Mouse (Mus musculus): Measurements from ENCODE around the gene Iffo2. TPM values are rescaled to one million over a fixed set of nuclear protein-coding genes. Genes with fewer than 3 reads are reported as not detected.
A peak's percentile ranks its signal among the peaks of the same experiment; 100 is the strongest.

The Iffo2 gene
- polyA plus RNA-seq, 1 experiment from 2014 or later: 7.3 TPM

DNA sequence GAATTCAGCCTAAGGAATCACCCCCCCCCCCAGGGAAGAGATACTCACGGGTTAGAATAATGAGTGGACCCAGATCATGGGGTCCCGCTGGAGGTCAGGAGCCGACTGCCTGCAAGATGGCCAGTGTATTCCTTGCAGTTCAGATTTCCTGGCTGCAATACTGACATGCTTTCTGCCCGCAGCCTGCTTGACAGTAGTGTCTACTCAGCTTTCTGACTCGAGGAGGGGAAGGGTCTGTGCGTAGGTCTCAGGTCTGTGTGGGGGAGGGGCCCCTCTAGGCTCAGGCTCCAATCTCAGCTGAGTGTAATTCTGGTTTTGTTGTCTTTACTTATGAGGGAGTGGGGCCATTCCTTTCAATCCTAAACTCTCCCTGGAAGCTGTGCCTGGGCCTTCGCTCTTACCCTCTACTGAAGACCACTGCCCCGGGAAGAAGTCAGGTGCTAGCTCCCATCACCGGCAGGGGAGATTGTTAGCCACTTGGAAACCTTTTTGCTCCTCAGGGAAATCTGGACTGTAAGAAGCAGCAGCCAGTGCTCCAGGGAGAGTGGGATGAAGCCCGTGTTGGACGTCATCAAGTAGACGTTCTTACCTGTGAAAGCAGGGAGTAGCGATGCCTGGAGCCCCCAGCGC lies 46.0 kb downstream of the Iffo2 start:
- Histone ChIP-seq H3K27me3 (replicated peaks) (no peaks in the 10 kb centered on the region), H3K4me1 (peaks cover 60% of the 10 kb centered on the region), H3K9ac (peak overlapping the region; percentile 92), H3K9me3 (no peaks in the 10 kb centered on the region), H3K4me2 (replicated peaks) (peak overlapping the region; percentile 95), H3K36me3 (no peaks in the 10 kb centered on the region), H3K4me3 (peak overlapping the region; percentile 89), H3K27ac (no peak overlapping the region)
- WGBS: 37% methylated on average over 14 of the region's 14 CpGs
- ATAC-seq (ENCODE audit: low FRiP score, low read depth): no peak

DNA sequence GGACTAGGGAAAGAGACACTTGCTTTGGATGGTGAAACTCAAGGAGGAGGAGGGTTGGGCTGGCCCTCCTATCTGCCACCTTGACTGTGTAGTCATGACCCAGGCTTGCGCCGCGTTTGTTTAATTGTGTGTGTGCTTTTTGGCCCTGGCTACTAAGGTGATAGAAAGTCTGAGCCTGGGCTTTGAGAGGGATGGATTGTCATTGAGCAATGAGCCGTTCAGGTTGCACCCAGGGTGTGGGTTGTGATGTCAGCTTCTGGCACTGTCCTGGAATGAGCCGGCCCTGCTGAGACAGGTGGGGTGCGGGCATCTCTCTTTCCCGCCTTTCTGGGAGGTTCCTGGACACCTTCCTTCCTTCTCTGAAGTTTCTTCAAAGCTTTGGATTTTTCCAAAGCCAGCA lies 46.7 kb downstream of the Iffo2 start:
- peak overlapping the region; percentile 92 for H3K9ac ChIP-seq

DNA sequence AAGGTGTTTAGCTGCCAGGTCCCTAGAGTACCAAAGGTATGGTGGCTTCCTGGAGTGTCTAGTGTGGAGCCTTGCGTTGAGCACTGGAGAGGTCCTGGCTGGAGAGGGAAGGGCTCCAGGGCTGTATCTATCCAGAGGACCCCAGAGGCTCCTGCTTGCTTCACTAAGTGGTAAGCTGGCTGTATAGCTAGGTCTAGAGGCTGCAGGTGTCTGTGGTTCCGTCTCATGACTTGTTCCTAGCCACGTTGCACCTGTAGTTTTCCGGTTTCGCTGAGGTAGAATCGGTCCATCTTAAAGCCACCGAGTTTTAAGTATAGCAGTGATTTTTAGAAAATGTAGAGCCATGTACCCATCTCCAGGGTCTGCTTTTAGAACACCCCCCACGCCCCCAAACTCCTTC lies 48.0 kb downstream of the Iffo2 start:
- H3K4me2 ChIP-seq (replicated peaks): peak overlapping the region; percentile 95
- WGBS: 86% methylated on average over 8 of the region's 8 CpGs
- 0 out of 2 replicates have a peak overlapping the region, but pooled peaks have one; percentile 9 for H3K9ac ChIP-seq
- ATAC-seq (ENCODE audit: low FRiP score, low read depth): no peak
- H3K4me3 ChIP-seq: no peak overlapping the region
- no peaks in the 10 kb centered on the region for H3K27me3 ChIP-seq (replicated peaks)
- H3K4me1 ChIP-seq: peaks cover 80% of the 10 kb centered on the region
- no peaks in the 10 kb centered on the region for H3K9me3 ChIP-seq
- H3K27ac ChIP-seq: 0 out of 2 replicates have a peak overlapping the region, but pooled peaks have one; percentile 13
- no peaks in the 10 kb centered on the region for H3K36me3 ChIP-seq

More for the DNA sequence above, 46.7 kb downstream of the Iffo2 start:
- 80% methylated on average over 7 of the region's 7 CpGs for WGBS
- H3K9me3 ChIP-seq: no peaks in the 10 kb centered on the region
- H3K4me2 ChIP-seq (replicated peaks): peak overlapping the region; percentile 95
- ATAC-seq (ENCODE audit: low FRiP score, low read depth): no peak
- no peak overlapping the region for H3K27ac ChIP-seq
- peaks cover 67% of the 10 kb centered on the region for H3K4me1 ChIP-seq
- H3K36me3 ChIP-seq: no peaks in the 10 kb centered on the region
- H3K4me3 ChIP-seq: peak overlapping the region; percentile 89
- no peaks in the 10 kb centered on the region for H3K27me3 ChIP-seq (replicated peaks)

DNA sequence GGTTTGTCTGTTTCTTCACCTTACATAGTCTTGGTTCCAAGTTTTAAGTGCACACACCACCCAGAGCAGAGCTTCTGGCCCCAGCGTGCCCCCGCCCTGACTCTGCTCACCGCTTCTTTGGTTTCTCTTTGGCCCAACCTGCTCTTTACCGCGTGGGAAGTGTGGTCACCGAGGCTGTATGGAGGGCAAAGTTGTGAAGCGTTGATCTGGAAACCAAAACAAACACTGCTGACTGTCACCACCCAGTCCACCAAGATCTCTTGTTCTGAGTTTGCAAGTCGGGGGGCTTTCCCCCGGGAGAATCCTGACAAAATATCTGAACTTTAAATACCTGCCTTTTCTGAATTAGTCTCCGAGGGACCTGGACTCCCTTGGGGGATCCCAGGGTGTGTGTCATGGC lies 48.7 kb downstream of the Iffo2 start:
- Histone ChIP-seq H3K9me3 (no peaks in the 10 kb centered on the region), H3K9ac (0 out of 2 replicates have a peak overlapping the region, but pooled peaks have one; percentile 10), H3K27me3 (replicated peaks) (no peaks in the 10 kb centered on the region), H3K4me3 (no peak overlapping the region), H3K4me2 (replicated peaks) (peak overlapping the region; percentile 95), H3K27ac (no peak overlapping the region), H3K4me1 (peaks cover 78% of the 10 kb centered on the region), H3K36me3 (no peaks in the 10 kb centered on the region)
- ATAC-seq (ENCODE audit: low FRiP score, low read depth): no peak
- WGBS: 48% methylated on average over 10 of the region's 10 CpGs

DNA sequence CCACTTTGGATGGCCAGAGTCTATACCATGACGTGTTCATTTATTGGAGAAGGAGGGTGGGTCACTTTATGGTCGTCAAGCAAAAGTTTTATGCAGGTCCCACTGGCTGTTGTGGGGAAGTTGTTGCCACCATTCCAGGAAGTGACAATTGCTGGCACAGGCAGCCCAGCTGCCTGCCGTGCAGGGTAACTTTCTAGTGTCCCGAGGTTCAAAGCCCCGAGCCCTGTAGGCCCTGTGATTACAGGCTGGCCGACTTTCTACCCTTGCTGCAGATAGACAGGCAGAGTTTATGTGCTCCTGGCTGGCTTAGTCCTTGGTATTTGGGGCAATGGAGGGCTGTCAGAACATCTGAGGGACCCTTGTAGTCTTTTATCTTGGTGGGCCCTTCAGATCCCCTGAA lies 49.1 kb downstream of the Iffo2 start:
- Histone ChIP-seq H3K27ac (no peak overlapping the region), H3K9me3 (no peaks in the 10 kb centered on the region), H3K9ac (0 out of 2 replicates have a peak overlapping the region, but pooled peaks have one; percentile 10), H3K36me3 (no peaks in the 10 kb centered on the region), H3K4me3 (no peak overlapping the region), H3K4me2 (replicated peaks) (peak overlapping the region; percentile 95), H3K4me1 (peaks cover 82% of the 10 kb centered on the region), H3K27me3 (replicated peaks) (no peaks in the 10 kb centered on the region)
- WGBS: 28% methylated on average over 6 of the region's 6 CpGs
- no peak for ATAC-seq (ENCODE audit: low FRiP score, low read depth)

DNA sequence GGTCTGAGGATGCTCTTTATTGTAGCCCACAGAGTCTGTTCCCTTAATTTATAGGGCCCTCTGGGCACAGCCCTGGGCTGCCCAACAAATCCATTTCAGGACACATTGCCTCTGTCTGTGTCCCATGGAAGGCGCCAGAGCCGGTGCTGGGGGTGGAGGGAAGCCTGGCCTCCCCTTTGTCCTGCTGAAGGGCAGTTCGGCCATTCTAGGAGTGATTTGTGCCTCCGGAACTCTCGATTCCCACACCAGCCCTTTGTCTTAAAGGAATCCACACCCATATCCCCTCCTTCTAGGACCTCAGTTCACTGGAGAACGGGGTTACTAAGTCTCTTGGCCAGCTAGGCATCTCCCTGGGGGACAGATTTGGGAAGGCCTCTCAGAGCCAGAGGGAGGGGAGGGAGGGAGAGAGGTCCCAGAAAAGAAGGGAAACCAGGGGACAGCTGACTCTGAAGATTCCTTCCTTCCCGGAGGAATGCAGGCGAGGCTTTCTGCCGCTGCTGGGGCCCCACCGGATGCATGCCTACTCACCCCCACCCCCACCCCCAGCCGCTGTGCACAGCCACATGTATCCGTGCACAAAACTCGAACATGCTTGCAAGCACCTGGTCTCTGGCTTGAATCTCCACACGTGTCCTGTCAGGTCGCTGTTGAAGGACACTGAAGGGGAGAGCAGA lies 50.5 kb downstream of the Iffo2 start:
- peaks cover 84% of the 10 kb centered on the region for H3K4me1 ChIP-seq
- WGBS: 3% methylated on average over 15 of the region's 15 CpGs

DNA sequence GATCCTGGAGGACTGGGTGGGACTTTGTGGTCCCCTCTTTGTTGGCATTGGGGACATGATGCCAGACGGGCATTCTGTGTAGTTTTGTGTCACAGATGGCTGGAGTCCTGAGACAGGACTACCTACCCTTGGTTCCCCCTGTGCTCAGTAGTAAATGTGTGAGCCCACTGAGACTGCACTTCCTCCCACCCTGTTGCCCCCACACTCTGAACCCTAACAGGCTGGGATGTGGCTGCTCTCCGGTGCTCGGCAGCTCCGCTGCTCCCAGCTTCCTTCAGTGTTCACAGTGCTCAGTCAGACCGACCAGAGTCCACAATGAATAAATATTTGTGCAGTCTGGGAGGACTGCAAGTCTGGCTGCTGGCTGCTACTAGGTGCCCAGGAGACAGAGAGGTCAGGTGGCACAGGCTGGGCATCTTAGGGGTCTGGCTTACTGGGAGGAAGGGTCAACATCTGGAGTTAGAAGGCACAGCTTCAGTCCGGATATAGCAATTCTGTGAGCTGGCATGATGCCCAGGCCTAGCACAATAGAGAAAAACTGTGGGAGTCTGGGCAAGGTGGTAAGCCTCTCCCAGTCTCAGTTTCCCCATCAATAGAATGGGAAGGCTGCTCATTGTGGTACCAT lies 51.2 kb downstream of the Iffo2 start:
- H3K27ac ChIP-seq: peak overlapping the region; percentile 69
- H3K4me1 ChIP-seq: peaks cover 77% of the 10 kb centered on the region
- H3K27me3 ChIP-seq (replicated peaks): no peaks in the 10 kb centered on the region
- H3K4me3 ChIP-seq: peak overlapping the region; percentile 7; the same call in 1 of the 2 replicates
- no peaks in the 10 kb centered on the region for H3K9me3 ChIP-seq
- ATAC-seq (ENCODE audit: low FRiP score, low read depth): peak; percentile 10; the same call in 1 of the 2 replicates
- H3K9ac ChIP-seq: peak overlapping the region; percentile 35
- H3K36me3 ChIP-seq: no peaks in the 10 kb centered on the region
- H3K4me2 ChIP-seq (replicated peaks): peak overlapping the region; percentile 95
- WGBS: 20% methylated on average over 6 of the region's 6 CpGs

More for the DNA sequence above, 50.5 kb downstream of the Iffo2 start:
- no peaks in the 10 kb centered on the region for H3K9me3 ChIP-seq
- no peaks in the 10 kb centered on the region for H3K27me3 ChIP-seq (replicated peaks)
- peak; percentile 74 for ATAC-seq (ENCODE audit: low FRiP score, low read depth)
- H3K36me3 ChIP-seq: no peaks in the 10 kb centered on the region
- H3K9ac ChIP-seq: peak overlapping the region; percentile 35
- H3K4me2 ChIP-seq (replicated peaks): peak overlapping the region; percentile 95
- peak overlapping the region; percentile 7; the same call in 1 of the 2 replicates for H3K4me3 ChIP-seq
- H3K27ac ChIP-seq: peak overlapping the region; percentile 69

DNA sequence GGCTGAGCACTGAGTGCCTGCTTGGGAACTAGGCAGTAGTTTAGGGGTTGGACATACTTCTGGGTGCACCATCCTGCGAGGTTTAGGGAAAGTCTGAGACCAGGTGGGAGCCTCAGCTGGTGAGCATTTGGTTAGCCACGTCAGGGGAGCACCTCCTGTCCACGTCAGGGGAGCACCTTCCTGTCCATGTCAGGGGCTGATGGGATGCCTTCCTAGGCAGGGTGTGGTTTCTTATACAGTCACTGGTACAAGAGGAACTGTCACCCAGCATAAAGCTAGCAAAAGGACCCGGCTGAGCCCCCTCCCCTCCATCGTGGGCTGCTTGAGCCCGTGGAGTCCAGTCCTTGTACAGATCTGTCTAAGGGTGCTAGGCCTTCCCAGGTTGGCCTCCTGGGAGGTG lies 52.0 kb downstream of the Iffo2 start:
- Histone ChIP-seq H3K27ac (no peak overlapping the region), H3K9ac (no peak overlapping the region), H3K4me3 (no peak overlapping the region), H3K9me3 (no peaks in the 10 kb centered on the region), H3K27me3 (replicated peaks) (no peaks in the 10 kb centered on the region), H3K4me2 (replicated peaks) (0 out of 2 replicates have a peak overlapping the region, but pooled peaks have one; percentile 95), H3K4me1 (peaks cover 72% of the 10 kb centered on the region), H3K36me3 (no peaks in the 10 kb centered on the region)
- WGBS: 74% methylated on average over 6 of the region's 6 CpGs
- no peak for ATAC-seq (ENCODE audit: low FRiP score, low read depth)

DNA sequence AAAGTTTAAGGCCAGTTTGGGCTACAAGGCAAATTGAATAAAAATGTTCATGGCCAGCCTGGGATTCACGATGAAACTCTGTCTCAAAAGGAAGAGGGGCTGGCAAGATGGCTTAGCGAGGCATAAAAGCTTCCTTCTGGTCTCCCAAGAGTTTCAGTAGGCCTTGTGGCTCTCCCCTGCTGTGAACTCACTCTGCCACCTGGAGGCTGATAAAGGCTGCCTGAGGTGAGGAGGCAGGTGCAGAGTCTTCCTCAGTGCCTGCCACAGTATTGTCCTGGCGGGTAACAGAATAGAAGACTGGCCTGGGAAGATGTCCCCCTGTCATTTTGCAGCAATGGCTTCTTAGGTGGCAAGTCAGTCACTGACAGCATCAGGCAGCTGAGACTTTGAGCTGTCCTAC lies 52.6 kb downstream of the Iffo2 start:
- Histone ChIP-seq H3K4me2 (replicated peaks) (no peak overlapping the region), H3K9ac (no peak overlapping the region), H3K36me3 (no peaks in the 10 kb centered on the region), H3K4me1 (peaks cover 74% of the 10 kb centered on the region), H3K27me3 (replicated peaks) (no peaks in the 10 kb centered on the region), H3K9me3 (no peaks in the 10 kb centered on the region), H3K27ac (no peak overlapping the region), H3K4me3 (no peak overlapping the region)
- WGBS: 50% methylated on average over 3 of the region's 3 CpGs
- ATAC-seq (ENCODE audit: low FRiP score, low read depth): no peak

DNA sequence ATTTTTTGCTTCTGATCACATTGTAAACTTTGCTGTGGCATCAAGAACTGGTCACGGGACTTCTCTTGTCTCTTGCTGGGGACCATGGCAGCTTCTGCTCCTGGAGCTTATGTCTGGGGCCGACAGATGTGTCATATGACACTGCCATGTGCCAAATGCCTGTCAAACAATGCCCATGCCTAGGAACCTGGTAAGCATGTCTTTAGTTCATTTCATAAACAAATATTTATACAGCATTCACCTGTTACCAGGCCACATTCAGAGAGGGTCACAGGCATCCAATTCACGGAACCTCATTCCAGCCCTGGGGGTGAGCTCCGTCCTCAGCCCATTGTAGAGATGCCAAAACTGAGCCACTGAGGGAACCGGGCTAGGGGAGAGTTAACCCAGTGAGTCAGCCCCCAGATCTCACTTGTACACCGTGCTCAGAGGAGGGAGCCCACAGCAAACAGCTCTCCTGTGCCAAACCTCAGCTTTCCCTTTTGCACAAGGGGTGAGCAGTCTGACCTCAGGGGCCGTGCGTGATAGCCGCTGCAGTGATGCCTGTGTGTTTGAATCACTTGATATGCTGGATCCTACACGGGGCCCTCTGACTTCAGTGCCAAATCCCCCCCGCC lies 53.4 kb downstream of the Iffo2 start:
- H3K27me3 ChIP-seq (replicated peaks): no peaks in the 10 kb centered on the region
- H3K9me3 ChIP-seq: no peaks in the 10 kb centered on the region
- peaks cover 67% of the 10 kb centered on the region for H3K4me1 ChIP-seq
- 0 out of 2 replicates have a peak overlapping the region, but pooled peaks have one; percentile 5 for H3K9ac ChIP-seq
- no peak overlapping the region for H3K4me3 ChIP-seq
- 85% methylated on average over 11 of the region's 11 CpGs for WGBS
- no peak overlapping the region for H3K4me2 ChIP-seq (replicated peaks)
- H3K27ac ChIP-seq: no peak overlapping the region
- H3K36me3 ChIP-seq: no peaks in the 10 kb centered on the region
- ATAC-seq (ENCODE audit: low FRiP score, low read depth): no peak

DNA sequence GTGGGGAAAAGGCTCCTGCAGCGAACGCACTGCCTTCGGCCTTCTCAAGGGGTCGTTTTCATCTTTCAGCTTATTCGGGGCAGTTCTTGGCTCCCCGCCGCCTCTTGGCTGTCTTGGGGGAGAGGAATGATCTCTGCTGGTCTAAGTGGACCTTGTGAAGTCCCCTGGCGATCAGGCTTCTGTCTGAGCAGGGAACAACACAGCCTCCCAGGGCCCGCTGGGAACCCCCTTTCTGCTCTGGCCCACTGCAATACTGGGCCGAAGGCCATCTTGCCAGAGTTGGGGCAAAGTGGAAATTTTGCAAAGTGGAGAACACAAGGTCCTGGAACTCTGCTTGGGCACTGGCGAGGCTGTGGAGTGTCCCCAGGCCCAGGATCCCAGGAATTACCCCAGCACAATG lies 54.4 kb downstream of the Iffo2 start:
- no peak overlapping the region for H3K4me2 ChIP-seq (replicated peaks)
- no peak for ATAC-seq (ENCODE audit: low FRiP score, low read depth)
- no peak overlapping the region for H3K27ac ChIP-seq
- H3K4me3 ChIP-seq: no peak overlapping the region
- WGBS: 77% methylated on average over 11 of the region's 11 CpGs
- H3K9ac ChIP-seq: no peak overlapping the region
- no peaks in the 10 kb centered on the region for H3K27me3 ChIP-seq (replicated peaks)
- H3K9me3 ChIP-seq: no peaks in the 10 kb centered on the region
- no peaks in the 10 kb centered on the region for H3K36me3 ChIP-seq
- peaks cover 63% of the 10 kb centered on the region for H3K4me1 ChIP-seq

DNA sequence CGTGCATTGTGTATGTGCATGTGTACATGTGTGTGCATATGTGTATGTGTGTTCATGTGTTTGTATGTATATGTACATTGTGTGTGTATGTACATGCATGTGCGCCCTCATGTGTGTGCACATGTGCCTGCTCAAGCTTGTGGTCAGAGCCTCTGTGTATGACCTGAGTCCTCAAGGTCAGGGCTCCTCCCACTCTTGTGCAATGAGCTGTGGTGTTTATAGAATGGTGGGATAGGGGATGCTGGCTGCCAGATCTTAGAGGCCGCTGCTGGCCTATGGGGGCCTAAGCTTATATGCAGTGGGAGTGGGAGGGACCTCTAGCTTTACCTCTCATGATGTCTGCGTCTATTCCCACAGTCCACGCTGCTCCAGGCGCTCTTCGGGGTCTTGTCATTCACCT lies 55.4 kb downstream of the Iffo2 start:
- peaks cover 63% of the 10 kb centered on the region for H3K4me1 ChIP-seq

More for the DNA sequence above, 55.4 kb downstream of the Iffo2 start:
- H3K9me3 ChIP-seq: no peaks in the 10 kb centered on the region
- H3K27ac ChIP-seq: no peak overlapping the region
- no peaks in the 10 kb centered on the region for H3K36me3 ChIP-seq
- ATAC-seq (ENCODE audit: low FRiP score, low read depth): no peak
- WGBS: 87% methylated on average over 7 of the region's 7 CpGs
- H3K27me3 ChIP-seq (replicated peaks): no peaks in the 10 kb centered on the region
- H3K4me3 ChIP-seq: no peak overlapping the region
- no peak overlapping the region for H3K4me2 ChIP-seq (replicated peaks)
- H3K9ac ChIP-seq: no peak overlapping the region

All from neural tube, embryonic 12.5 days (tissue).